Mouse (Mus musculus) bone marrow, adult 2 months (tissue): ENCODE measurements around the gene Rnf133.

Source experiments
- CTCF ChIP-seq: fragments of 200-500 bp; IDR thresholded peaks from 2 replicates; pipeline ENCODE4 v1.5.1; 2011; ENCODE audit warnings: low read length, control low read depth; ENCODE audit not compliant: control insufficient read depth, insufficient read depth
- POLR2A ChIP-seq: fragments of 200-500 bp; IDR thresholded peaks from 2 replicates; pipeline ENCODE4 v1.6.1; 2011; ENCODE audit warnings: low read depth, mild to moderate bottlenecking, control low read depth, low read length, borderline replicate concordance; ENCODE audit not compliant: control insufficient read depth

DNA sequence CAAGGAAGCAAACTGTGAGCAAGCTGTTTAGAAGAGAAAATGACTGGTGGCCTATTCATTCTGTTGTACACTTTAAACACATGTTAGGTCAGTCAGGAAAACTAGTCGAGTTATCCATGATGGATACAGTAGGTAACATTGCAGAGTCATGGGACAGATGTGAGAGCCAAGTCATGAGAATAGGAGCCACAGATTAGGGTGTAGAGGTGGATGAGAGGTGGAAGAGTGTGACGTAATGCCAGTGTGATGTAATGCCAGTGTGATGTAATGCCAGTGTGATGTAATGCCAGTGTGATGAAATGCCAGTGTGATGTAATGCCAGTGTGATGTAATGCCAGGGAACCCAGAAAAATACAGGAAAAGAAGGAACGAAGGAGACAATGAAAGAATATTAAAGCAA is 14.9 kb downstream of the Rnf133 start:
- TF ChIP-seq POLR2A (no peak), CTCF (no peak)
